Mouse (Mus musculus) kidney, postnatal 36 days (tissue): ENCODE measurements around the gene Knop1.

Experiments
- DNase-seq, 2 experiments: peaks; one replicate each; pipeline ENCODE4 v3.0.0; 2021 to 2022; ENCODE audit warnings: mixed read lengths in 2 of 2

Gene Knop1

DNA sequence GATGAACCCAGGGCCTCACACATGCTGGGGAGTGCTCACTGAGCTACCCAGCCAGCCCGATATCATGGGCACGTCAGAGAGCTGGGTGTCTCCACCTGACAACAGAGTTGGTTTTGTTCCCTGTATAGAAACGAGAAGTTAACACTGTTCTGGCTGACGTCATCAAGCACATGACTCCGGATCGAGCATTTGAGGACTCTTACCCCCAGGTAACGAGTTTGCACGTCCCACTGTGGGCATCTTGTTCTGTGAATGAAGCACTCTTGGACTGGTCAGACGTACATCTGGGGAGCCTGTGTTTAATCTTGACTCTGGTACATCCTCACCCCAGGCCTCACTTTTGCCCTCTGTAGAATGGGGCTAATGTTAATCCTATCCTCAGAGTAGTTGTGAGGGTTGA is 59.2 kb downstream of the Knop1 start:
- DNase-seq, result no peak

DNA sequence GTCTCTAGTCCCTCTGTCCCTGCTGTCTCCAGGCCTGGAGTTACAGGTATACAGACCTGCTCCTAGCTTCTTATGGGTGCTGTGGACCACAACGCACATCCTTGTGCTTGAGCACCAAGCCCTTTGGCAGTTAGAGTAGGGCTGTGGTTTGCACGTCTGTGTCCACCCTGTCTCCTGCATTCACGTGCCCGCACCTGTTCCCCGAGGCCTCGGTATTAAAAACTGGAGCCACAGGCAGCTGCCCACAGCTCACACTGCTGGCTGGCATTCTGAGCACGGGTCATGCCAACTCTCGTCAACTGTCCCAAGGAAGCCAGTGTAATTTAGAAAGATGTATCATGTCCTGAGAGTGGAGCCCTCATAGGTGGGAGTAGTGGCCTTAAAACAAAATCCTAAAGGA is 60.3 kb downstream of the Knop1 start:
- DNase-seq, result no peak

DNA sequence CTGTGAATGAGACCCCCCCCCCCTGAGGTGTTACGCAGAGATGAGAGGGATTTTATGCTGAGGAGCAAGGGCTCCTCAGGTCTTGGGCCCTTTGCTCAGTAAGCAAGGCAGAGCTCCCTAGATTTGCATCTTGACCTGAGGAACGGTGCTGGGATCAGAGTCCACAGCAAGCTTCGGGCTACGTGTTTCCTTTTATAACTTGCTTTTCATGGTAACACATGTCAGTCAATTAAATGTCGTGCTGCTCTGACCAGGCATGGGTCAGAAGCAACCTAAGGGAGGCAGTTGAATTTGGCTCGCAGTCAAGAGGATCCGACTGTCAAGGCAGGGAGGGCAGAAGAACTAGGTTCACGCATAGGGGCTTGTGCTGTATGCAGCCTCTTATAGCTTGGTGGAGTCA is 62.2 kb downstream of the Knop1 start:
- peak; percentile 53 to 57 for DNase-seq
